Mouse (Mus musculus) adrenal gland, adult 18-20 months (tissue): ENCODE results near the gene Tmem219. TPM values are rescaled to one million over a fixed set of nuclear protein-coding genes. Genes with fewer than 3 reads are reported as not detected.

Experiments used
- DNase-seq, 2 experiments: peaks; one replicate each; pipeline ENCODE4 v3.0.0; 2021 to 2022; ENCODE audit warnings: low spot score in 2 of 2
- total RNA-seq, 2 experiments: library from RNA; stranded (reverse); gene quantifications; 1 replicate in 1 of 2; 2 replicates in 1 of 2; pipeline ENCODE4 v1.2.3; 2021

Tmem219 gene
- total RNA-seq, 2 experiments from 2014 or later = 30.7 to 32.8 TPM

- DNase-seq = no peak
Measured at GRCm38 (mm10) chr7:126868003-126868402, 54.7 kb downstream of the Tmem219 start.

GRCm38 (mm10) chr7:126867534-126867933 is 55.2 kb downstream of the Tmem219 start:
- DNase-seq = no peak

- no peak for DNase-seq
Measured at GRCm38 (mm10) chr7:126863791-126864190, 58.9 kb downstream of the Tmem219 start.

- DNase-seq = peak; percentile 90 to 92
Measured at GRCm38 (mm10) chr7:126862147-126862784, 60.5 kb downstream of the Tmem219 start, which contains the start of gene Ino80e. Ino80e (minus strand) TSS chr7:126862377.

- peak; percentile 92 to 93 for DNase-seq
Measured at GRCm38 (mm10) chr7:126861429-126862130, 61.1 kb downstream of the Tmem219 start, which contains the start of gene Hirip3. Hirip3 (plus strand) TSS chr7:126861972.

GRCm38 (mm10) chr7:126860987-126861386 is 61.7 kb downstream of the Tmem219 start:
- DNase-seq = no peak

GRCm38 (mm10) chr7:126856741-126857420 is 65.8 kb downstream of the Tmem219 start:
- DNase-seq = no peak

GRCm38 (mm10) chr7:126855641-126856040 is 67.1 kb downstream of the Tmem219 start:
- DNase-seq = no peak

GRCm38 (mm10) chr7:126853454-126853853 is 69.3 kb downstream of the Tmem219 start:
- no peak for DNase-seq

- DNase-seq = no peak
Measured at GRCm38 (mm10) chr7:126851192-126851591, 71.5 kb downstream of the Tmem219 start.

- DNase-seq = no peak
Measured at GRCm38 (mm10) chr7:126850161-126850560, 72.6 kb downstream of the Tmem219 start.

- DNase-seq = no peak
Measured at GRCm38 (mm10) chr7:126848794-126849193, 73.9 kb downstream of the Tmem219 start.

- no peak for DNase-seq
Measured at GRCm38 (mm10) chr7:126847421-126848398, 75.0 kb downstream of the Tmem219 start.

GRCm38 (mm10) chr7:126847116-126847420 is 75.6 kb downstream of the Tmem219 start, which contains the start of gene Doc2a:
Doc2a (plus strand) TSS chr7:126847416.
- no peak for DNase-seq

GRCm38 (mm10) chr7:126845516-126845915 is 77.2 kb downstream of the Tmem219 start:
- DNase-seq = no peak

- DNase-seq = no peak
Measured at GRCm38 (mm10) chr7:126843276-126843675, 79.4 kb downstream of the Tmem219 start.

Other genes with a start within 250 kb of the Tmem219 start
- 10 to 100 TPM; 48.0 to 52.5 TPM for gene Sult1a1, start 246.5 kb downstream of the Tmem219 start, total RNA-seq
- gene Bola2, start 227.5 kb downstream of the Tmem219 start, total RNA-seq = 100 to 1,000 TPM in 1 of 2 experiments, 10 to 100 TPM in 1; 98.7 to 105 TPM
- gene Slx1b, start 227.1 kb downstream of the Tmem219 start, total RNA-seq = 10 to 100 TPM in 1 of 2 experiments, 1 to 10 TPM in 1; 9.9 to 11.1 TPM
- 10 to 100 TPM; 19.0 to 21.7 TPM for gene Coro1a, start 215.1 kb downstream of the Tmem219 start, total RNA-seq
- gene Mapk3, start 163.3 kb downstream of the Tmem219 start, total RNA-seq = 100 to 1,000 TPM; 123 to 131 TPM
- 1 to 10 TPM; 2.7 to 4.3 TPM for gene Gdpd3, start 156.6 kb downstream of the Tmem219 start, total RNA-seq
- 10 to 100 TPM; 93.7 to 95.0 TPM for gene Ypel3, start 146.0 kb downstream of the Tmem219 start, total RNA-seq
- gene Tbx6, start 141.4 kb downstream of the Tmem219 start, total RNA-seq = under 1 TPM; 0.53 to 0.64 TPM
- gene Ppp4c, start 130.4 kb downstream of the Tmem219 start, total RNA-seq = 10 to 100 TPM; 75.4 to 85.9 TPM
- gene Fam57b, start 125.2 kb downstream of the Tmem219 start, total RNA-seq = 10 to 100 TPM; 17.1 to 63.4 TPM
- not detected for gene 4930451I11Rik, start 91.3 kb downstream of the Tmem219 start, total RNA-seq
- gene Doc2a, start 75.5 kb downstream of the Tmem219 start, total RNA-seq = under 1 TPM; 0.13 to 0.50 TPM
- 10 to 100 TPM in 1 of 2 experiments, 1 to 10 TPM in 1; 9.8 to 11.8 TPM for gene Hirip3, start 60.9 kb downstream of the Tmem219 start, total RNA-seq
- 10 to 100 TPM; 38.4 to 42.5 TPM for gene Ino80e, start 60.5 kb downstream of the Tmem219 start, total RNA-seq
- 10 to 100 TPM; 67.1 to 70.6 TPM for gene Taok2, start 38.2 kb downstream of the Tmem219 start, total RNA-seq
- 10 to 100 TPM; 18.7 to 21.8 TPM for gene Kctd13, start 6.0 kb upstream of the Tmem219 start, total RNA-seq
- gene Asphd1, start 26.7 kb upstream of the Tmem219 start, total RNA-seq = 1 to 10 TPM; 1.6 to 1.7 TPM
- 10 to 100 TPM; 46.6 to 84.4 TPM for gene Sez6l2, start 27.6 kb upstream of the Tmem219 start, total RNA-seq
- 10 to 100 TPM; 75.0 to 82.1 TPM for gene Cdipt, start 53.0 kb upstream of the Tmem219 start, total RNA-seq
- under 1 TPM; 0.42 to 0.70 TPM for gene Cdiptos, start 53.2 kb upstream of the Tmem219 start, total RNA-seq
- 100 to 1,000 TPM in 1 of 2 experiments, 10 to 100 TPM in 1; 92.6 to 135 TPM for gene Mvp, start 91.7 kb upstream of the Tmem219 start, total RNA-seq
- 1 to 10 TPM; 1.3 to 3.0 TPM for gene Pagr1b, start 93.6 kb upstream of the Tmem219 start, total RNA-seq
- gene Pagr1a, start 94.4 kb upstream of the Tmem219 start, total RNA-seq = 10 to 100 TPM in 1 of 2 experiments, 1 to 10 TPM in 1; 5.5 to 16.5 TPM
- 10 to 100 TPM; 12.9 to 27.0 TPM for gene Gm42742, start 98.2 kb upstream of the Tmem219 start, total RNA-seq
- gene Prrt2, start 98.3 kb upstream of the Tmem219 start, total RNA-seq = 1 to 10 TPM; 3.7 to 4.4 TPM
- 100 to 1,000 TPM in 1 of 2 experiments, 10 to 100 TPM in 1; 86.0 to 132 TPM for gene Maz, start 104.1 kb upstream of the Tmem219 start, total RNA-seq
- 1 to 10 TPM; 1.7 to 2.4 TPM for gene Kif22, start 119.6 kb upstream of the Tmem219 start, total RNA-seq
- gene Zg16, start 164.4 kb upstream of the Tmem219 start, total RNA-seq = not detected
- 1 to 10 TPM in 1 of 2 experiments, under 1 TPM in 1; 0.96 to 1.6 TPM for gene AI467606, start 168.4 kb upstream of the Tmem219 start, total RNA-seq
- under 1 TPM; 0.30 to 0.51 TPM for gene Qprt, start 199.3 kb upstream of the Tmem219 start, total RNA-seq
- gene Spn, start 214.9 kb upstream of the Tmem219 start, total RNA-seq = 1 to 10 TPM in 1 of 2 experiments, under 1 TPM in 1; 0.89 to 1.3 TPM